Mouse (Mus musculus) left cerebral cortex, adult 11 months (tissue): ENCODE results near the gene Rtn1.
"Not testable (repeated sequence)": the region's sequence is repeated elsewhere in the genome, so short reads cannot be mapped to it uniquely, and the experiment has no call there.

Experiments
- DNase-seq: peaks from one replicate; pipeline ENCODE4 v3.0.0; 2022; ENCODE audit warnings: low spot score

The Rtn1 gene

DNA sequence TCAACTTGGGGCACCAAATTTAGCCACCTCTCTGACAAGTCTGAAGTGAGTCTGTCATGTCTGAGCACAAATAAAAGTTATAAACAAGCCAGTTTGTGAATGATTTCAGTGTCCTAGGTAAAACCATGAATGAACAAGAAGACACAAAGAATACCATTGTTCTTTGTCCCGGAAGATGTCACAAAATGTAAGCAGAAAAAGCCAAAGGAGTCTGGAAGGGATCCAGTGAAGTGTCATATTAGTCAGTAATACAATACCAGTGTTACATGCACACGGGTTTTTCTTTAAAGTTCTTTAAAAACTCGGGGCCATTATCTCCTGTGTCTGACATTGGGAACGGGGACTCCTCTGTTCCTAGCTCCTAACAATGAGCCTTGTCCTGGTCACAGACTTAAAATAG is 85.1 kb downstream of the Rtn1 start:
- DNase-seq: no peak

GRCm38 (mm10) chr12:72315732-72316465 is 93.0 kb downstream of the Rtn1 start:
- DNase-seq: no peak

- DNase-seq: no peak
Observed at GRCm38 (mm10) chr12:72310818-72311217, 98.0 kb downstream of the Rtn1 start.

DNA sequence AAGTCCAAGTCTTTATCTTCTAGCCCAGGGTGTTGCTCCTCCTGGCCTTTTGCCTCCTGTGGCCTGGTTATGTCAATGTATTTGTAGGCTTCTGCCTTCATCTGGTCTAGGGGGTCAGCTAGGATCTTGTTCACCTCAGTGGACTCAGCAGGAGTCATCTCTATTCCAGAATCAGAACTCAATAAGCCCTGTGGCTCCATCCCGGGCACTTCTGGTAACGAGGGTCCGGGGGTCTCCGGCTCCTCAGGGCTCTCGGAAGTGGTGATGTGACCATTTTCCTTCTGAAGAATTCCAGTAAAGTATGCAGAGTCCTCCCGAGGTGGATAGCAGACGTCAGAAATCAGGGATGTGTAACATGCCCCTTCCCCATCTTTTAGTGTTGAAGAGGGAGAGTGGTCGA is 100.3 kb downstream of the Rtn1 start:
- DNase-seq: no peak

GRCm38 (mm10) chr12:72306281-72306680 is 102.6 kb downstream of the Rtn1 start:
- no peak for DNase-seq

GRCm38 (mm10) chr12:72305421-72305820 is 103.4 kb downstream of the Rtn1 start:
- DNase-seq: no peak

DNA sequence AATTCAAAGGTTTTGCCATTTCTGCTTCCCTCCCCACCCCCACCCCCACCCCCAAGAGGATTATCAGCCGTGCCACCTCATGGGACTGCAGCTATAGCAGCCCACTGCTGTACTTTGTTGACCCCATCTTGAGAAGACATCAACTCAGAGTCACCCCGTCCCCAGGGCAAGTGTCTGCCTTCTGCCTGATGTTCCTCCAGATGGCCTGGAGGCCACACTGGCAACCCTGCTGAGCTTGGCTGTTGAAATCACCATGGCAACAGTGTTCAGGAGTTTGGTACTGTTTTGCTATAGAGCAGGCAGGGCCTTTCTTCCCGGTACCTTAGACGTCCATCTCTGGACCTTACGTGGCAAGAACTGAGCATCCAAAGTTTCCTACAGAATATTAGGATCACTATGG is 103.9 kb downstream of the Rtn1 start:
- DNase-seq: no peak

- no peak for DNase-seq
Observed at GRCm38 (mm10) chr12:72304347-72304688, 104.5 kb downstream of the Rtn1 start.

DNA sequence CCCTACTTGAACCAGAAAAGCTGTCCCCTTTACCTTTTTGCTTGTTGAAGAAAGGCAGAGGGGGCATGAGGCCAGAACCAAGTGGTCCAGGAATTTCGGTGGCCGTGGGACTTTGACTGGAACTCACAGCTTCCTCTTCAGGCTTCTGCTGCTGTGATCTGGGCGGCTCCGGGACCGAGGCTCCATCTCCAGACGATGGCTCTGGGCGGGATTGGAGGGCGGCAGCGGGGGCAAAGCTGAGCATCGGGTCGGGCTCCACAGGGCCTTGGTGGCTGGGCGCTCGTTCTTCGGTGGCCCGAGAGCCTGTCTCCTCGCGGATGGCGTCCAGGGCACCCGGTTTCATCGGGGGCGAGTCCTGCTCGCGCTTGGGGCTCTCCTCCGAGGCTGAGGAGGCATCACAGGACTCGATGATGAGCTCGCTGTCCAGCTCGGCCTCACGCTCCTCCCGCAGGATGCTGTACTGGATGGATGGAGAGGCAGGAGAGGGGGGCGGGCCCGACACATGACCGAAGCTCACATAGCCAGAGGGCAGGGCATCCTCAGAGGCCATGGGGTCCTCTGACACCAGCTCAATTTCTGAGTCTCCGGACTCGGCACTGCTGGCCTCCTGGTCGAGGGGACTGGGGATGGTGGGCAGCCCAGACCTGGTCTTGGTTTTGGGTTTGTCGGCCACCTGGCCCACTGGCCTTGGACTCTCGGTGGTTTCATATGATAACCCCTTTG is 105.1 kb downstream of the Rtn1 start:
- DNase-seq: no peak

DNA sequence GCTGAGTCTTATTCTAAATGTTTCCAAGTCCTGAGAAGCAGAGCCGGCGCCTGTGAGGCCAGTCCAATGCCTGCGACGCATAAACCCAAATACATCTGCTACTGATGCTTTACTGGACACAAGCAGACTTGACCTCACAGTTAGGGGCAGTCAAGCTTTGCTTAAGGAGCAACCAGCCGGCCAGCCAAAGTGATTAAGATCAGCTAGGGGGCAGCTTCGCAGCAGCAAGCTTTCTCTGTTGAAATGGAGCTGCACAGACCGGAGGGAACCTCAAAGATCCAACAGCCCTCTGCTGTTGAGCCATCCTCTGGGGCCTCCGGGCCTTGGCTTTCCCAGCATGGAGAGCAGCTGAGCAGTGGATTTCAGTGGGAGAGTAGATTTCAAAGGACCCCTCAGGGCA is 107.4 kb downstream of the Rtn1 start:
- DNase-seq: no peak

- no peak for DNase-seq
Observed at GRCm38 (mm10) chr12:72300971-72301370, 107.9 kb downstream of the Rtn1 start.

DNA sequence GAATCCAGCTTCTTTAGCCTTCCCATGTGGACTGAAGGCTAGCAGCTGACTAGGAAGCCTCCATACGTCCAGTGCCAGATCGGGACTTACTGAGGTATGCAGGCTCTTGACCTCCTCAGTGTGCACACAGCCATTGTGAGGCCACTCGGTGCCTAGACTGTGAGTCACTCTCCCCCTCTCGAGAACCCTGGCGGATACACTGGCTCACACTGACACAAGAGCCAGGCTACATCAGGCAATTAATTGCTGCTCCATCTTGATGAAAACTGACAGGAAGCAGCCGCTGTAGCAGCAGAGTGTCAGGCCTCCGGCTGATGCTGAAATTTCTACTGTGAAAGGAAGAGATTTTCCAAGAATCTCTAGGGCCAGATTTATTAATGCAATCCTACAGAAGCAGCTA is 110.6 kb downstream of the Rtn1 start:
- DNase-seq: no peak

DNA sequence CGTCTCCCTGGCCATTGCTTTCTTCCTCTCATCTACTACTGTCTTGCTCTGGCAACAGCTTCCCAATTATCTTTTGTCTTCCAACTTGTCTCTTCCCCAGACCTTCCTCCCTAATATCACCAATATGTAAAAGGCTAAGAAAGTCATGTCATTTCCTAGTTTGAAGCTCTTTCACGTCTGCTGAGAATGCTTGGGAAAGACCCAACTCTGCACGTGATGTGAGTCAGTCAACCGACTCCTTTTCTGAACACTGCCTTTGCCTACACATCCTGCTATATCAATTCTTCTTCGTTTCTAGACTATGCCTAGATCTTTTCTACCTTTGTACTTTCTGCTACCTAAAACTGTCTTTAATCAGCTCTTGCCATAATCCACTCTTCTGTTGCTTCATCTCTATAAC is 112.3 kb downstream of the Rtn1 start:
- no peak for DNase-seq

- not testable (repeated sequence) for DNase-seq
Observed at GRCm38 (mm10) chr12:72293185-72293584, 115.7 kb downstream of the Rtn1 start.

DNA sequence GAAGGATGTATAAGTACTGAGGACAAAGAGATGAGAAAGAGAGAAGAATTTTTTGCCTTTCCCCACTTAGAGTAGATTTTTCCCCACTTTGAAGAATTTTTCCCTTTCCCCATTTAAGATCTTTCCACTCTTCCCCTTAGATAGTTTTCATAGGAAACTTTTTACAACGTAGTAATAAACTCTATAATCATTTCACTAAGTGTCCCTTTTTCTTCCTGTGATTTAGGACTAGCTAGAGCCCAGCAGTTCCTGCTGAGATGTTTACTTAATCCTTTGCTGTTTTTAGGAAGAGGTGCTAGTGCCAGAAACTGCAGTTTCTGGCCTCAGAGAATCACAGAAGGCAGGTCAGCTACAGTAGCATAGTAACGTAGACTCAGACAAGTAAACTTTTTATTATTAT is 116.3 kb downstream of the Rtn1 start:
- no peak for DNase-seq

DNA sequence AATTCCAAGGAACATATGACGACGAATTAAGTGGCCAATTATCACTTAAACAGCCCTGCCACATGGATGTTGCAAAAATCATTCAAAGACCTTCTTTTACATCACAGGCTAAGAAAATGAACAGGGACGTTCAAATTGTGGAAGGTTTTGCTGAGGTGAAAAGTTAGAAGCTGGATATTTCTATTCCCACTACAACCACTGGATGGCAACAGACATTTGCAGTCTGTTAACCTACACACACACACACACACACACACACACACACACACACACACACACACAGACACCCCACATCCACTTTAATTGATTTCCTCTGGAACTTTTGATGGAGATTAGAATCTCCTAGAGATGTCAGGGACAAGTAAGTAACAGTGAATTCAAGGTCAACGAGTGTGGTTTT is 117.6 kb downstream of the Rtn1 start:
- DNase-seq: no peak

- DNase-seq: no peak
Observed at GRCm38 (mm10) chr12:72288215-72288614, 120.6 kb downstream of the Rtn1 start.

DNA sequence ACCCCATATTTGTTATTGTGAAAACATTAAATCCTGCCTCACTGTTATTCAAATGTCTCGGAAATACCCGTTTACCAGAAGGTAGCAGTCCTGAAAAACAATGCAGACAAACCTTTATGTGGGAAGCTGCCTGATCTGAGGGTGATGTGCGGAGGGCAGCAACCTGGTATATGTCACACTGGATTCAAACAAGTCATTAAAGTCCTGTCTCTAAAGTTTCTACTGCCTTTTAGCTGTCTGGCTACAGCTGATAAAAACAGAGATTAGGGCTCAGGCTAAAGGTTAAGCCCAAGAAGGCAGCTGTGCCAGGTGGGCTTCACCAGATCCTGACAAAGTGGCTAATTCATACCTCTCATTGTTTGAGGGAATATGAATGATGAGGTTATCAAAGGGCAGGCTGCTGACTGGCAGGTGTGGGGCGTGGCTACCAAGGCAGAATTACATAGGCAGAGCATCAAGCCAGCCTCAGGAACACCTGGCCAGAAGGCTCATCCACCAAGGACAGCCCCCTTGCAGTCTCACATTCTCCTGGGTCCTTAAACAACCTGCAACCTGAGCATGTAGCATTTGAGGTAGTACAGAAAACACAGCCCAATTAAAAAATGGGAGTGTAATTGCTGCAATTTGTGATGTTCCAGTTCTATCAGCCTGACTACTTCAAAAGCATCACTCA is 121.4 kb downstream of the Rtn1 start:
- no peak for DNase-seq

GRCm38 (mm10) chr12:72285366-72286345 is 123.2 kb downstream of the Rtn1 start:
- peak; percentile 75 for DNase-seq

GRCm38 (mm10) chr12:72284576-72284975 is 124.3 kb downstream of the Rtn1 start:
- no peak for DNase-seq

GRCm38 (mm10) chr12:72279129-72279875 is 129.6 kb downstream of the Rtn1 start:
- DNase-seq: no peak
